Mouse (Mus musculus): ENCODE measurements around the gene Srsf3. TPM values are rescaled to one million over a fixed set of nuclear protein-coding genes. Genes with fewer than 3 reads are reported as not detected.

Srsf3 gene
- total RNA-seq, 2 experiments from 2014 or later: 486 to 734 TPM

- no peak for ATAC-seq (replicated peaks; ENCODE audit: poor library complexity, severe bottlenecking)
These were observed 51.2 kb downstream of the Srsf3 start for GRCm38 (mm10) chr17:29083586-29083985.

- no peak for ATAC-seq (replicated peaks; ENCODE audit: poor library complexity, severe bottlenecking)
These were observed 52.2 kb downstream of the Srsf3 start for GRCm38 (mm10) chr17:29084656-29085055.

- no peak for ATAC-seq (replicated peaks; ENCODE audit: poor library complexity, severe bottlenecking)
These were observed 52.8 kb downstream of the Srsf3 start for GRCm38 (mm10) chr17:29085266-29085665.

- ATAC-seq (replicated peaks; ENCODE audit: poor library complexity, severe bottlenecking): no peak
These were observed 54.5 kb downstream of the Srsf3 start for GRCm38 (mm10) chr17:29086916-29087315.

GRCm38 (mm10) chr17:29090776-29091175 is 58.3 kb downstream of the Srsf3 start, which contains the start of gene Cdkn1a:
Gene Cdkn1a (plus strand): TSS chr17:29090976.
- ATAC-seq (replicated peaks; ENCODE audit: poor library complexity, severe bottlenecking): no peak

- no peak for ATAC-seq (replicated peaks; ENCODE audit: poor library complexity, severe bottlenecking)
These were observed 59.0 kb downstream of the Srsf3 start for GRCm38 (mm10) chr17:29091348-29091944.

GRCm38 (mm10) chr17:29092497-29092896 is 60.1 kb downstream of the Srsf3 start:
- ATAC-seq (replicated peaks; ENCODE audit: poor library complexity, severe bottlenecking): no peak

Other genes with a start within 250 kb of the Srsf3 start
- gene Brpf3, start 231.5 kb upstream of the Srsf3 start, total RNA-seq (2014; fragmentation: Nextera tagmentation): 30.4 and 39.0 TPM in 2 replicates
- 2.8 and 15.2 TPM in 2 replicates for gene Brpf3, start 231.5 kb upstream of the Srsf3 start, total RNA-seq (2017)
- not detected in 2 replicates for gene Pnpla1, start 174.2 kb upstream of the Srsf3 start, total RNA-seq (2014; fragmentation: Nextera tagmentation)
- under 0.01 and 0.13 TPM in 2 replicates for gene Pnpla1, start 174.2 kb upstream of the Srsf3 start, total RNA-seq (2017)
- gene 4930539E08Rik, start 117.3 kb upstream of the Srsf3 start, total RNA-seq (2014; fragmentation: Nextera tagmentation): 1.8 and 2.6 TPM in 2 replicates
- gene 4930539E08Rik, start 117.3 kb upstream of the Srsf3 start, total RNA-seq (2017): 1.2 and 1.5 TPM in 2 replicates
- gene Pxt1, start 88.8 kb upstream of the Srsf3 start, total RNA-seq (2014; fragmentation: Nextera tagmentation): not detected in 2 replicates
- gene Pxt1, start 88.8 kb upstream of the Srsf3 start, total RNA-seq (2017): not detected in 2 replicates
- 99.8 and 132 TPM in 2 replicates for gene Kctd20, start 80.7 kb upstream of the Srsf3 start, total RNA-seq (2014; fragmentation: Nextera tagmentation)
- gene Kctd20, start 80.7 kb upstream of the Srsf3 start, total RNA-seq (2017): 146 and 162 TPM in 2 replicates
- 99.0 and 116 TPM in 2 replicates for gene Stk38, start 24.6 kb upstream of the Srsf3 start, total RNA-seq (2014; fragmentation: Nextera tagmentation)
- 51.6 and 58.2 TPM in 2 replicates for gene Stk38, start 24.6 kb upstream of the Srsf3 start, total RNA-seq (2017)
- gene Cdkn1a, start 58.3 kb downstream of the Srsf3 start, total RNA-seq (2014; fragmentation: Nextera tagmentation): 8.2 and 9.8 TPM in 2 replicates
- gene Cdkn1a, start 58.3 kb downstream of the Srsf3 start, total RNA-seq (2017): 1.3 and 3.2 TPM in 2 replicates
- gene Rab44, start 81.5 kb downstream of the Srsf3 start, total RNA-seq (2014; fragmentation: Nextera tagmentation): 318 and 350 TPM in 2 replicates
- gene Rab44, start 81.5 kb downstream of the Srsf3 start, total RNA-seq (2017): 315 and 369 TPM in 2 replicates
- 5.9 and 6.3 TPM in 2 replicates for gene Cpne5, start 205.5 kb downstream of the Srsf3 start, total RNA-seq (2014; fragmentation: Nextera tagmentation)
- 1.7 and 14.3 TPM in 2 replicates for gene Cpne5, start 205.5 kb downstream of the Srsf3 start, total RNA-seq (2017)
- gene Ppil1, start 231.6 kb downstream of the Srsf3 start, total RNA-seq (2014; fragmentation: Nextera tagmentation): 83.0 and 122 TPM in 2 replicates
- gene Ppil1, start 231.6 kb downstream of the Srsf3 start, total RNA-seq (2017): 97.1 and 107 TPM in 2 replicates
- 97.2 and 127 TPM in 2 replicates for gene BC004004, start 236.2 kb downstream of the Srsf3 start, total RNA-seq (2014; fragmentation: Nextera tagmentation)
- 67.3 and 108 TPM in 2 replicates for gene BC004004, start 236.2 kb downstream of the Srsf3 start, total RNA-seq (2017)

Measured in granulocyte monocyte progenitor cell, adult 5-6 weeks (primary cell).